Mouse (Mus musculus): Measurements from ENCODE around the gene Amz1. TPM values are rescaled to one million over a fixed set of nuclear protein-coding genes. Genes with fewer than 3 reads are reported as not detected.
A peak's percentile ranks its signal among the peaks of the same experiment; 100 is the strongest.

Gene Amz1
- total RNA-seq, 1 experiment, result 5.6 TPM

DNA sequence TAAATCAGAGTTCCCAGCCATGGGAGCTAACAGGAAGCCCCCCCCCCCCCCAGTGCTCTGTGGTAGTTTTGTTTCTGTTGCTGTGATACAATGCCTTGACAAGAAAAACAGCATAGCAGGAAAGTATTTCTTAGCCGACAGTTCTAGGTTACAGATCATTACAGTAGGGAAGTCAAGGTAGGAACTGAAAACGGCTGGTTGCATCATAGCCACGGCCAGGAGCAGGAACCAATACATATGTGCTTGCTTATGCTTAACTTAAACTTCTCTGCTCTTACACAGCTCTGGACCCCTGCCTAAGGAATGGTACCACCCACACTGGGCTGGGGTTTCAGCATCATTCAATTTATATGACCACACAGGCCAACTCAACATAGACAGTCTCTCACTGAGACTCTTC, 9.4 kb downstream of the Amz1 start:
- H3K4me3 ChIP-seq (ENCODE audit: insufficient read depth in 1 of 2, low read depth in 1 of 2, low read length in 2 of 2, poor library complexity in 1 of 2, severe bottlenecking in 1 of 2), result no peak overlapping the region
- TF ChIP-seq ZNF384 (IDR thresholded peaks at IDR 0.05; ENCODE audit: low read depth, low read length) (no peak), ZC3H11A (IDR thresholded peaks at IDR 0.05; ENCODE audit: borderline replicate concordance, low read depth, low read length) (no peak)
- no peaks in the 10 kb centered on the region for H3K9me3 ChIP-seq (ENCODE audit: control insufficient read depth, insufficient read depth, low read depth, low read length)
- in situ Hi-C loops (cut with MboI; ENCODE audit: low sequenced_read_pairs in 2 of 2, unreplicated experiment in 2 of 2), result no loop called here
- DNase-seq (ENCODE audit: low read depth, low spot score), result no peak
- no peaks in the 10 kb centered on the region for H3K36me3 ChIP-seq (ENCODE audit: control insufficient read depth, insufficient read depth, low read length, poor library complexity, severe bottlenecking)
- peaks cover 0 to 6% of the 10 kb centered on the region in 2 experiments; a peak in 1 of 4 replicates for H3K4me1 ChIP-seq (ENCODE audit: control insufficient read depth in 2 of 2, insufficient read depth in 2 of 2, low read length in 2 of 2, poor library complexity in 1 of 2)
- no peak overlapping the region for H3K27ac ChIP-seq (ENCODE audit: insufficient read depth, low read depth, low read length, poor library complexity, severe bottlenecking)
- no peak overlapping the region for H3K9ac ChIP-seq (ENCODE audit: insufficient read depth, low read depth, low read length, poor library complexity, severe bottlenecking)

DNA sequence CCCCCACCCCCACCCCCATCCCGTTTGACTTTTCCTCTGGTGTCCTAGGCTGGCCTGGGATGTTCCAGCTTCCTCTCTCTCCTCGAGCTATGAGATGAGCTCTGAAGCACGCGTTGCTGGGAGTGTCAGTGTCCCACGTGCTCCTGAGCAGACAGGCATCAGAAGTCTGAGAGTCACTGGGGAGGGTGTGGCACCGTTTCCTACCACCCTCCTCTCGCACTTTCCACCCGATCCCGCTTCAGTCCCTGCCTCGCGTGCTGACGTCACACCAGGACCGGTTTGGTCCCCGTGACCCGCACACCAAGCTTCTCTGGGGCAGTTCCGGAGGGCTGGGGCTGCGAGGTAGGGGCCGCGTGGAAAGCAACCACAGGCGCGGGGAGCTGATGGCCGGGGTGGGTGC, 11.4 kb downstream of the Amz1 start:
- H3K36me3 ChIP-seq (ENCODE audit: control insufficient read depth, insufficient read depth, low read length, poor library complexity, severe bottlenecking), result no peaks in the 10 kb centered on the region
- H3K4me3 ChIP-seq (ENCODE audit: insufficient read depth in 1 of 2, low read depth in 1 of 2, low read length in 2 of 2, poor library complexity in 1 of 2, severe bottlenecking in 1 of 2), result peak overlapping the region; percentile 63 to 75
- no peaks in the 10 kb centered on the region for H3K9me3 ChIP-seq (ENCODE audit: control insufficient read depth, insufficient read depth, low read depth, low read length)
- TF ChIP-seq ZC3H11A (IDR thresholded peaks at IDR 0.05; ENCODE audit: borderline replicate concordance, low read depth, low read length) (no peak), CHD2 (IDR thresholded peaks at IDR 0.05; ENCODE audit: low read depth, low read length) (no peak), MAFK (IDR thresholded peaks at IDR 0.05; ENCODE audit: insufficient read depth, low read depth, low read length) (no peak), HCFC1 (IDR thresholded peaks at IDR 0.05; ENCODE audit: borderline replicate concordance, insufficient read depth, low read length) (no peak), ZNF384 (IDR thresholded peaks at IDR 0.05; ENCODE audit: low read depth, low read length) (no peak)
- H3K4me1 ChIP-seq (ENCODE audit: control insufficient read depth in 2 of 2, insufficient read depth in 2 of 2, low read length in 2 of 2, poor library complexity in 1 of 2), result peaks cover 0 to 6% of the 10 kb centered on the region in 2 experiments; a peak in 1 of 4 replicates
- peak overlapping the region; percentile 65 for H3K9ac ChIP-seq (ENCODE audit: insufficient read depth, low read depth, low read length, poor library complexity, severe bottlenecking)
- no peak overlapping the region for H3K27ac ChIP-seq (ENCODE audit: insufficient read depth, low read depth, low read length, poor library complexity, severe bottlenecking)
- DNase-seq (ENCODE audit: low read depth, low spot score), result no peak
- in situ Hi-C loops (cut with MboI; ENCODE audit: low sequenced_read_pairs in 2 of 2, unreplicated experiment in 2 of 2), result no loop called here

DNA sequence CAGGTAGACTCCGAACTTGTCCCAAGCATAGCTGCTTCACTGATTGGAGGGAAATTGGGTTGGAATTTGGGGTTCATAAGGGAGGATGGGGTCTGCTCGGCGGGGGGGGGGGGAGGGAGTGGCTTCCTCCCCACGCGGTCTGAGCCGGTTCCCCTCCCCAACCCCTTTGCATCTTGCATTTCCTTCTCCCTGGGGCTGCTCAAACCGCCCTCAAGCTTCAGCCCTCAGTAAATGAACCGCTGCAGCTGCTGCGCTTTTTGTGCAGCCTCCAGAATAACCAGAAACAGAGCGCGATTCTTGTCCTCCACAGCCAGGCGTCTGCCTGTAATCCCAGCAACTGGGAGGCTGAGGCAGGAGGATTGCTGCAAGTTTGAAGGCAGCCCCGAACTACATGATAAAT, 12.2 kb downstream of the Amz1 start:
- no peak overlapping the region for H3K27ac ChIP-seq (ENCODE audit: insufficient read depth, low read depth, low read length, poor library complexity, severe bottlenecking)
- TF ChIP-seq CHD2 (IDR thresholded peaks at IDR 0.05; ENCODE audit: low read depth, low read length), result no peak
- no peaks in the 10 kb centered on the region for H3K9me3 ChIP-seq (ENCODE audit: control insufficient read depth, insufficient read depth, low read depth, low read length)
- H3K4me1 ChIP-seq (ENCODE audit: control insufficient read depth in 2 of 2, insufficient read depth in 2 of 2, low read length in 2 of 2, poor library complexity in 1 of 2), result peaks cover 0 to 6% of the 10 kb centered on the region in 2 experiments; a peak in 1 of 4 replicates
- in situ Hi-C loops (cut with MboI; ENCODE audit: low sequenced_read_pairs in 2 of 2, unreplicated experiment in 2 of 2), result no loop called here
- H3K4me3 ChIP-seq (ENCODE audit: insufficient read depth in 1 of 2, low read depth in 1 of 2, low read length in 2 of 2, poor library complexity in 1 of 2, severe bottlenecking in 1 of 2), result peak overlapping the region; percentile 63 to 75
- H3K36me3 ChIP-seq (ENCODE audit: control insufficient read depth, insufficient read depth, low read length, poor library complexity, severe bottlenecking), result no peaks in the 10 kb centered on the region
- 0 out of 2 replicates have a peak overlapping the region, but pooled peaks have one; percentile 65 for H3K9ac ChIP-seq (ENCODE audit: insufficient read depth, low read depth, low read length, poor library complexity, severe bottlenecking)
- no peak for DNase-seq (ENCODE audit: low read depth, low spot score)

- Histone ChIP-seq H3K4me3 (ENCODE audit: insufficient read depth in 1 of 2, low read depth in 1 of 2, low read length in 2 of 2, poor library complexity in 1 of 2, severe bottlenecking in 1 of 2) (no peak overlapping the region), H3K9me3 (ENCODE audit: control insufficient read depth, insufficient read depth, low read depth, low read length) (no peaks in the 10 kb centered on the region), H3K9ac (ENCODE audit: insufficient read depth, low read depth, low read length, poor library complexity, severe bottlenecking) (no peak overlapping the region), H3K27ac (ENCODE audit: insufficient read depth, low read depth, low read length, poor library complexity, severe bottlenecking) (no peak overlapping the region), H3K4me1 (ENCODE audit: control insufficient read depth in 2 of 2, insufficient read depth in 2 of 2, low read length in 2 of 2, poor library complexity in 1 of 2) (peaks cover 0 to 6% of the 10 kb centered on the region in 2 experiments; a peak in 2 of 4 replicates), H3K36me3 (ENCODE audit: control insufficient read depth, insufficient read depth, low read length, poor library complexity, severe bottlenecking) (no peaks in the 10 kb centered on the region)
- TF ChIP-seq ZC3H11A (IDR thresholded peaks at IDR 0.05; ENCODE audit: borderline replicate concordance, low read depth, low read length) (no peak), HCFC1 (IDR thresholded peaks at IDR 0.05; ENCODE audit: borderline replicate concordance, insufficient read depth, low read length) (no peak), ZNF384 (IDR thresholded peaks at IDR 0.05; ENCODE audit: low read depth, low read length) (no peak), MAFK (IDR thresholded peaks at IDR 0.05; ENCODE audit: insufficient read depth, low read depth, low read length) (no peak), CHD2 (IDR thresholded peaks at IDR 0.05; ENCODE audit: low read depth, low read length) (no peak)
- DNase-seq (ENCODE audit: low read depth, low spot score), result no peak
- in situ Hi-C loops (cut with MboI; ENCODE audit: low sequenced_read_pairs in 2 of 2, unreplicated experiment in 2 of 2), result no loop called here
These were observed 15.9 kb downstream of the Amz1 start for GRCm38 (mm10) chr5:140739813-140740212.

- H3K27ac ChIP-seq (ENCODE audit: insufficient read depth, low read depth, low read length, poor library complexity, severe bottlenecking), result no peak overlapping the region
- H3K9ac ChIP-seq (ENCODE audit: insufficient read depth, low read depth, low read length, poor library complexity, severe bottlenecking), result no peak overlapping the region
- H3K4me1 ChIP-seq (ENCODE audit: control insufficient read depth in 2 of 2, insufficient read depth in 2 of 2, low read length in 2 of 2, poor library complexity in 1 of 2), result peaks cover 0 to 6% of the 10 kb centered on the region in 2 experiments; a peak in 2 of 4 replicates
- H3K4me3 ChIP-seq (ENCODE audit: insufficient read depth in 1 of 2, low read depth in 1 of 2, low read length in 2 of 2, poor library complexity in 1 of 2, severe bottlenecking in 1 of 2), result no peak overlapping the region
- TF ChIP-seq MAFK (IDR thresholded peaks at IDR 0.05; ENCODE audit: insufficient read depth, low read depth, low read length), result no peak
- no peak for TF ChIP-seq ZC3H11A (IDR thresholded peaks at IDR 0.05; ENCODE audit: borderline replicate concordance, low read depth, low read length)
- TF ChIP-seq ZNF384 (IDR thresholded peaks at IDR 0.05; ENCODE audit: low read depth, low read length), result no peak
- TF ChIP-seq CHD2 (IDR thresholded peaks at IDR 0.05; ENCODE audit: low read depth, low read length), result no peak
- TF ChIP-seq HCFC1 (IDR thresholded peaks at IDR 0.05; ENCODE audit: borderline replicate concordance, insufficient read depth, low read length), result no peak
- no peak for DNase-seq (ENCODE audit: low read depth, low spot score)
- H3K36me3 ChIP-seq (ENCODE audit: control insufficient read depth, insufficient read depth, low read length, poor library complexity, severe bottlenecking), result no peaks in the 10 kb centered on the region
- in situ Hi-C loops (cut with MboI; ENCODE audit: low sequenced_read_pairs in 2 of 2, unreplicated experiment in 2 of 2), result no loop called here
- no peaks in the 10 kb centered on the region for H3K9me3 ChIP-seq (ENCODE audit: control insufficient read depth, insufficient read depth, low read depth, low read length)
These were observed 17.1 kb downstream of the Amz1 start for GRCm38 (mm10) chr5:140741040-140741439.

Data from ES-E14 (cell line).